Mouse (Mus musculus) embryonic facial prominence, embryonic 12.5 days (tissue): ENCODE data around the gene Prkar1b. TPM values are rescaled to one million over a fixed set of nuclear protein-coding genes. Genes with fewer than 3 reads are reported as not detected.
A peak's percentile ranks its signal among the peaks of the same experiment; 100 is the strongest.

Experiments
- ATAC-seq: fragments of 200-750 bp; cut with Nextera tagmentation; 2 replicates; pipeline ENCODE4 v1.8.0; 2017; ENCODE audit not compliant: insufficient number of reproducible peaks, insufficient read depth, low FRiP score, low TSS enrichment
- H3K27ac ChIP-seq: fragments of 300-500 bp; sonication (generic); 2 replicates; pipeline ENCODE4 v1.5.1; 2016; ENCODE audit warnings: mild to moderate bottlenecking
- H3K27me3 ChIP-seq: fragments of 300-500 bp; sonication (generic); 2 replicates; pipeline ENCODE4 v1.6.1; 2016; ENCODE audit warnings: mild to moderate bottlenecking, moderate library complexity
- H3K36me3 ChIP-seq: fragments of 300-500 bp; sonication (generic); 2 replicates; pipeline ENCODE4 v1.6.1; 2016; ENCODE audit warnings: mild to moderate bottlenecking
- H3K4me1 ChIP-seq: fragments of 300-500 bp; sonication (generic); 2 replicates; pipeline ENCODE4 v1.6.1; 2016
- H3K4me2 ChIP-seq: fragments of 300-500 bp; sonication (generic); replicated peaks from 2 replicates; pipeline ENCODE4 v1.6.1; 2016; ENCODE audit warnings: mild to moderate bottlenecking, moderate library complexity
- H3K4me3 ChIP-seq: fragments of 300-500 bp; sonication (generic); 2 replicates; pipeline ENCODE4 v1.5.1; 2016; ENCODE audit warnings: mild to moderate bottlenecking
- H3K9ac ChIP-seq: fragments of 300-500 bp; sonication (generic); 2 replicates; pipeline ENCODE4 v1.6.1; 2016; ENCODE audit warnings: mild to moderate bottlenecking, moderate library complexity
- H3K9me3 ChIP-seq: fragments of 300-500 bp; sonication (generic); 2 replicates; pipeline ENCODE4 v1.6.1; 2016; ENCODE audit warnings: mild to moderate bottlenecking, moderate library complexity
- WGBS: fragments of 180-500 bp; shearing (Covaris S2); methylation state at CpG from one replicate; pipeline ENCODE4 v1.1.7; 2016; 5-methylcytosine and 5-hydroxymethylcytosine counted together
- polyA plus RNA-seq: library from polyadenylated mRNA; unstranded; fragments of >200 nt; fragmentation: Nextera tagmentation; extraction: Ambion mirVana; gene quantifications from 2 replicates; pipeline ENCODE4 v1.2.1, GENCODE M21; 2016

The Prkar1b gene
- polyA plus RNA-seq, 1 experiment from 2014 or later = 26.2 TPM

DNA sequence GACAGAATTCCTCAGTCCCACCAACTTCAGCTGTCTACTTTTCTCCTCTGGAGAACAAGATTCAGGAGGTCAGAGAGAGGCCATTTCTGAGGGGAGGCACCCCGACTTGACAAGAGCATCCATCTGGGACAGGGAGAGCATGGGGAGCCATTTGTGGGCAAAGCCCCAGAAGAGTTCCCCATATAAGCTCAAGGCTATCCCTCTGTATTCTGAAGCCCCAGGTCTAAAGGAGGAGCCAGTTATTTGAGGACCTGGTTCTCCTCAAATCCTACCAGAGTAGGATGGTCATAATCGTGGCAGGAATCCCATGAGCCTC is 30.9 kb downstream of the Prkar1b start:
- Histone ChIP-seq H3K4me3 (no peak overlapping the region), H3K9ac (no peak overlapping the region), H3K4me2 (no peak overlapping the region), H3K9me3 (no peaks in the 10 kb centered on the region), H3K27ac (no peak overlapping the region), H3K36me3 (no peaks in the 10 kb centered on the region), H3K4me1 (no peaks in the 10 kb centered on the region; the same call in 1 of the 2 replicates), H3K27me3 (no peaks in the 10 kb centered on the region)
- no peak for ATAC-seq
- 75% methylated on average over 2 of the region's 2 CpGs for WGBS

DNA sequence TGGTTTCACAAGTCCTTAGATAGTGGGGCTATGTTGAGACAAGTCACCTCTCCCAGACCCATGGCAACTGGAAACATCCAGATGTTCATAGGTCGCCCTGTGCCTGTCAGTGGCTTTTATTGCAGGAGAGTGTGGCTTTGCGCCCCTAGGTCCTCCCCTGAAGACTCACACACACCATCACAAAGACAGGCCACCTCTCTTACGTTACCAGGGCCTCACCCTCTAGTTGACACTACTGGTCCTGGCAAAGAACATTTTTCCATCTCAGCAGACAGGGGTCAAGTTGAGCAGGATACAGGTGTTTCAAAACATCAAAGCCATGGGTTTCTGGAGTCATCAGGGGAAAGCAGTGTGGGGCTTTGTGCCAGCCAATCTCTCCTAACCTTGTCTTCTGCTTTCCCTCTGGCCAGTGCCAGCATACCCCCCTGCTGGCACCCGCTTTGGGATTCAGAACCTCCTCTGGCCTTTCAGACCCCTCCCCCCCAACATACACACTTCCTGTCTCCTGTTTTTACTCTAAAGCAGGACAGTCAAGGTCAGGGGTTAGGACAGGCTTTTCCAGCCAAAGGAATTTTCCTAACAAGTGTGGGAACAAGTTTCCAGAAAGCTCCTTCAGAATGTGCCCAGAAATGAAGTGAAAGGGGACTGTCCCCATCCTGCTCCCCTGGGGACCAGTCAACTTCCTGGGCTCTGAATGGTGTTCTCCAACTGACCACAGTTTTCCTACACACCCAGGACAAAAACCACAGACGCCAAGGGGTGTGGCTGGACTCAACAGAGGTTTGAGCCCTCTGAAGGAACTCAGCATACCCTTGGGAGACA is 31.5 kb downstream of the Prkar1b start:
- H3K4me3 ChIP-seq = no peak overlapping the region
- H3K9me3 ChIP-seq = no peaks in the 10 kb centered on the region
- no peak overlapping the region for H3K4me2 ChIP-seq
- H3K4me1 ChIP-seq = no peaks in the 10 kb centered on the region; the same call in 1 of the 2 replicates
- H3K9ac ChIP-seq = no peak overlapping the region
- 67% methylated on average over 5 of the region's 5 CpGs for WGBS
- H3K36me3 ChIP-seq = no peaks in the 10 kb centered on the region
- no peak for ATAC-seq
- H3K27ac ChIP-seq = no peak overlapping the region
- H3K27me3 ChIP-seq = no peaks in the 10 kb centered on the region

DNA sequence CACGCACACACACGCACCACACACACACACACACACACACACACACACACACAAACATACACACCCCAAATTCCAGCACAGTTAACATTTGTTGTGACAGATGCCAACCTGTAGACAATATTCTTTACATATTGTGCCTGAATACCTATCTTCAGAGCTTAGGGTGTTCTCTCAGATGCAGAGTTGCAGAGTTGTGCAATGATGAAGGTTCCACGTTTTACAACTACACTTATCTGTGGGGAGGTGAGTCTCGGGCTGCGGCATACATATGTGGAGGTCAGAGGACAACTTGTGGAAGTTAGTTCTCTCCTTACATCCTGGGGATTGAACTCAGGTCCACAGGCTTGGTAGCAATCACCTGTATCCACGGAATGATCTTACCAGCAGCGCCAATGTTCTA is 34.3 kb downstream of the Prkar1b start:
- Histone ChIP-seq H3K27me3 (no peaks in the 10 kb centered on the region), H3K9ac (no peak overlapping the region), H3K36me3 (no peaks in the 10 kb centered on the region), H3K4me1 (no peaks in the 10 kb centered on the region; the same call in 1 of the 2 replicates), H3K4me2 (no peak overlapping the region), H3K9me3 (no peaks in the 10 kb centered on the region), H3K4me3 (no peak overlapping the region), H3K27ac (no peak overlapping the region)
- WGBS = 89% methylated on average over 7 of the region's 7 CpGs
- ATAC-seq = no peak

DNA sequence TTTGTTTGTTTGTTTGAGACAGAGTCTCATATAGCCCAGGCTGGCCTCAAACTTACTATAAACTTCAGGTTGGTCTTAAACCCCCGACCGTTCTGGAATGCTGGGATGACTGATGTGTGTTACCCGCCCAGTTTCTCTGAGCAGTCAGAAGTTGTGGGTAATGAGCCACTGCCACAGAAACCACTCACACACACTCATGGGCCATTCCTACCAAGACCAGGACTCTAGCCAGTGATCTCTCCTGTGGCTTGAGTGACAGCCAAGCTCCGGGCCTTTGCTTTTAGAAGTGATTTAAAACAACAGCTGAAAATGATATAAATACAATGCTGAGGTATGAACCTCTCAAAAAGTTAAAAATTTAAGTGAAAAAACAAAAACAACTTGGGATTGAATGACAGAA is 34.9 kb downstream of the Prkar1b start:
- Histone ChIP-seq H3K27me3 (no peaks in the 10 kb centered on the region), H3K36me3 (no peaks in the 10 kb centered on the region), H3K9me3 (no peaks in the 10 kb centered on the region), H3K27ac (no peak overlapping the region), H3K4me1 (no peaks in the 10 kb centered on the region; the same call in 1 of the 2 replicates), H3K4me2 (no peak overlapping the region), H3K4me3 (no peak overlapping the region), H3K9ac (no peak overlapping the region)
- ATAC-seq = no peak
- 83% methylated on average over 4 of the region's 4 CpGs for WGBS

DNA sequence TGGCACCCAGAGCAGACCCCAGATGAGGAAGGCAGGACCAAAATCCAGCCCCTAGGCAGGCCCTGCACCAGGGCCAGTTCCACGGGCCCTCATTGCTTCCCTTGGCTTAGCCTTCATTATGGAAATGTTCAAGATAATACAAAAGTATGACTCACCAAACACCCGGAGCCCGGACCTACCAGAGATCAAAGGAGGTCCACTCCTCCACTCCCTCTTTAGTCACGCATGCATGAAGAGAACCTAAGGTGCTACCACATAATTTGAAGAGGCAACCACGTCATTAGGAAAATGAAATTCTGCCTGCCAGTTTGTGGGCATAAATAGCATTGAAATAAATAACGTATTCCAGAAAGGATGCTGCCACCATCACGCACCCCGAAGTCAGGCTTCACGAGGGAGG is 37.4 kb downstream of the Prkar1b start:
- no peak overlapping the region for H3K9ac ChIP-seq
- 75% methylated on average over 9 of the region's 9 CpGs for WGBS
- no peak overlapping the region for H3K4me2 ChIP-seq
- H3K27ac ChIP-seq = no peak overlapping the region
- no peaks in the 10 kb centered on the region for H3K27me3 ChIP-seq
- no peaks in the 10 kb centered on the region for H3K9me3 ChIP-seq
- no peak overlapping the region for H3K4me3 ChIP-seq
- H3K4me1 ChIP-seq = no peaks in the 10 kb centered on the region
- 0 out of 2 replicates have a peak, but pooled peaks have one; percentile 28 for ATAC-seq
- H3K36me3 ChIP-seq = no peaks in the 10 kb centered on the region

DNA sequence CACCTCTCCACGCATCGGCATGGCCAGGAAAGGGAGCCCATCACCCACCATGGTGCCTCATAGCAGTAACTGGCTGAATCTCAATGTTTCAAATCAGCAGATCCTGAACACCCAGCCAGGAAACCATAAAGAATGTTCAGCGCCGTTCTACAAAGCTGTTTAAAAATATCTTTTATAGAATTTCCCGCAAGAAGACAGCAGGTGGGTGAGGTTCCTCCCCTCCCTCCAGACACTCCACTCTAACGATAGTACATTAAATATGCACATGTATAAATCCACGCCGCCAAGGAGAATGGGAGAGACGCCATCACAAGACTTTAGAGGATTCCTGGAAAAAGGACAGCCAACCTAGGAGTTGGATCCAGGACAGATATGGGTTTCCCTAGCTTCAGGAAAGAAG is 37.8 kb downstream of the Prkar1b start:
- Histone ChIP-seq H3K27me3 (no peaks in the 10 kb centered on the region), H3K9ac (no peak overlapping the region), H3K27ac (no peak overlapping the region), H3K9me3 (no peaks in the 10 kb centered on the region), H3K36me3 (no peaks in the 10 kb centered on the region), H3K4me1 (no peaks in the 10 kb centered on the region), H3K4me2 (no peak overlapping the region), H3K4me3 (no peak overlapping the region)
- no peak for ATAC-seq
- WGBS = 86% methylated on average over 9 of the region's 9 CpGs

DNA sequence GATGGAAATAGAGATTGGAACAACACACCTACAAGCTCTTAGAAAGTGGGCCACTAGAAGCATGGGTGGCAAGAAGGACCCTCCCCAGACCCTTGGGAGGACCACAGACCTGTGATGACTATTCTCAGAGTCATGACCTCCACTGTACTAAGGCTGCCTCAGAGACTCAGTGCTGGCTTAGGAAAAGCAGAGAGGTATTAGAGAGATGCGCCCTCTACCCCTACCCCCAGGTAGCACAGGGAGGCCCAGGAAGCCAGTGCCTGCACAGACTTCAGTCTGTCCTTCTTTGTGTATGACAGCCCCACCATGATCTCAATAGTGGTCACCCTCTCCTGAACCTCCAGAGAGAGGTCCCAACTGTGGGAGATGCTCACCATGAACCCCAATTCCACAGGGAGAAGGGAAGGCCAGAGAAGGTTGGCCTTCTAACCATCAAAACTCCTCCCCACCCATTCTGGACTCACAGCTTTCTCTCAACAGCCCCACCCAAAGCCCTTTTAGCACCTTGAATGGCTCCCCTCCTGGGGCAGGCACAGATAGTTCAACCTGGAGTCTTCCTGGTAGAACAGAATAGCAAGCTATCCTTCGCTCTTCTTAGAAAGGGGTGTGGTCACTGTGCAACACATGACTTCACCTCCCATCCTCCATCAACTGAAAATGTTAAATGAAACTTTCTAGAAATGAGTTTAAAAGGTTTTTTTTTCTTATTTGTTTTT is 39.5 kb downstream of the Prkar1b start:
- Histone ChIP-seq H3K27ac (no peak overlapping the region), H3K9ac (no peak overlapping the region), H3K4me2 (no peak overlapping the region), H3K4me1 (no peaks in the 10 kb centered on the region), H3K4me3 (no peak overlapping the region), H3K27me3 (no peaks in the 10 kb centered on the region), H3K36me3 (no peaks in the 10 kb centered on the region), H3K9me3 (no peaks in the 10 kb centered on the region)
- no peak for ATAC-seq
- WGBS = 82% methylated on average over 2 of the region's 2 CpGs

DNA sequence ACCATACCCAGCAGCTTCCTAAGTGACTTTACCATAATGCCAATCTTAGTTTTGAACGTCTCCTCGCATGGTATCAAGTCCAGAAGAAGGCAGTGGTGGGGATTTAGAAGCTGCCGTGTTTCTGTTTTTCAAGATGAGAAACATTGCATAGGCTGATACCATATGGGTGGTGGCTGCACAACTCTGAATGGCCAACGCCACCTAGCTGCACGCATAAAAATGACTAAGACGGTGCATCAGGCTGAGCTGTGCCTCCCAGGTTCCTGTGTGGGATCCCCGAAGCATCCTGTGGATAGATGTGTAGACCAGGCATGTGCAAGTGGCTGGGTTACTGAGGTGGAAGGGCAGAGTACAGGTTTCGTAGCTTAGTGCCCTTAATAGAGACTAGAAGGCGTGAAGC is 42.0 kb downstream of the Prkar1b start:
- Histone ChIP-seq H3K27ac (no peak overlapping the region), H3K9ac (no peak overlapping the region), H3K4me1 (no peaks in the 10 kb centered on the region), H3K9me3 (no peaks in the 10 kb centered on the region), H3K4me2 (no peak overlapping the region), H3K27me3 (no peaks in the 10 kb centered on the region), H3K36me3 (no peaks in the 10 kb centered on the region), H3K4me3 (no peak overlapping the region)
- 74% methylated on average over 9 of the region's 9 CpGs for WGBS
- no peak for ATAC-seq

DNA sequence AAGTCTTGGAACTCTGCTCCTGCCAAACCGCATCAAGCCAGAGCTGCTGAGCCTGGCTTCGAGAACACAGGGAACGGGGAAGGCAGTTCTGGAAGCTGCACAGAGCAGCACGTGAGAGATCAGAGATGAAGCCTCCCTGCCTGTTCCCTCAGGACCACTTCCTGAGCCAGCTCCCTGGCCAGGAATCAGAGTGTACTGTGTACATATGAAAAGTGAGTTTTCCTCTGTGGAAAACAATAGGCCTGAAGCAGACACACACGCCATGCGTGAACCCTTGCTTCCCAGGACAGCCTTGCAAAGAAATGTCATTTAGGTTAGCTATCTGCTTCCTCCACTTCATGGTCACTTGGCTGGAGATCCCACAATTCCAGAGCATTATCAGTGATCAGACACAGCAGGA is 48.0 kb downstream of the Prkar1b start:
- whole genome bisulfite sequencing = 70% methylated on average over 6 of the region's 6 CpGs
- ATAC-seq = no peak
- H3K4me3 ChIP-seq = no peak overlapping the region
- no peaks in the 10 kb centered on the region for H3K9me3 ChIP-seq
- no peak overlapping the region for H3K4me2 ChIP-seq
- no peaks in the 10 kb centered on the region for H3K36me3 ChIP-seq
- H3K27ac ChIP-seq = no peak overlapping the region
- H3K4me1 ChIP-seq = no peaks in the 10 kb centered on the region
- H3K9ac ChIP-seq = no peak overlapping the region
- no peaks in the 10 kb centered on the region for H3K27me3 ChIP-seq

DNA sequence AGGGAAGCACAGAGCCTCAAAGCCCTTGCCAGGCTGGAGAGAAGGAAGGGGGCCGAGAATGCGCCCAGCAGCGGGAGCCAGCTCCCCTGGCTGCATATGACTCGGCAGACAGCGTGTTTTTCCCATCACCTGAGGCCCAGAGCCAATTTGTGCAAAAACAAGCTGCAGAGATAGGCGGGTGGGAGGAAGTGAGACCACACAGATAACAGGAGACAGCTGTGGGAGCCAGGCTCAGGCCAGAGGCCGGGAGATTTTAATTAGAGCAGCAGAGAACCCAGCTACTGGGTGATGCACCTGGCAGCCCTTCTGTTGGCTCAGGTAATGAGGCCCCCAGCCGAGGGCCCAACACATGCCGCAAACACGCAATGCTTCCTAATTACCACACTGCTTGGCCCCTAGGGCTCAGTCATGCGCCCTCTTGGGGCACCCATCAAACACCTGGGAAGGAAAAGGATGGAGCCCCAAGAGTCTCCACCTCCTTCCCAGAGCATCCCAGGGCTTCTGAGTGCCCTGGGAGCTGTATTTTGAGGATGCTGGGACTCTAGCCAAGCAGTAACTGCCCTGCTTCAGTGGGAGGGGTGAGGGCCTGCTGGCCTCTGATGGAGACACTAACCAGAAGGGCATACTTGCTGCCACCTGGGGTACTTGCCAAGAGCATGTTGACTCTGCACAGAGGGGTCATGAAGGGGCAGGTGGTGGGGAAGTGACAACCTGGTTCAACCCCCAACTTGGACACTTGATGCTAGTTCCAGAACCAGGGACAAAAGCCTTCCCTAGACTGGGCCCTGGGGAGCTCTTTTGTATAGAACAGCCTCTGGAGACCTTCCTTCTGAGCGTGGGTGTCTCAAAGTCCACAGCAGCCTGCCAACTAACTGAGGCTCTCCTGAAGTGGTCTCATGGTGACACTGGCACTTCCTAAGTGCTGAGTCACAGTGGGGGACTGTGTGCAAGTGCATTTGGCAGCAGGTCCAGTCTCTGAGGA is 50.5 kb downstream of the Prkar1b start:
- Histone ChIP-seq H3K27me3 (no peaks in the 10 kb centered on the region), H3K4me3 (no peak overlapping the region), H3K9ac (no peak overlapping the region), H3K36me3 (no peaks in the 10 kb centered on the region), H3K4me2 (no peak overlapping the region), H3K4me1 (peaks cover 6% of the 10 kb centered on the region; the same call in 1 of the 2 replicates), H3K27ac (no peak overlapping the region), H3K9me3 (no peaks in the 10 kb centered on the region)
- ATAC-seq = no peak
- 32% methylated on average over 12 of the region's 12 CpGs for WGBS

DNA sequence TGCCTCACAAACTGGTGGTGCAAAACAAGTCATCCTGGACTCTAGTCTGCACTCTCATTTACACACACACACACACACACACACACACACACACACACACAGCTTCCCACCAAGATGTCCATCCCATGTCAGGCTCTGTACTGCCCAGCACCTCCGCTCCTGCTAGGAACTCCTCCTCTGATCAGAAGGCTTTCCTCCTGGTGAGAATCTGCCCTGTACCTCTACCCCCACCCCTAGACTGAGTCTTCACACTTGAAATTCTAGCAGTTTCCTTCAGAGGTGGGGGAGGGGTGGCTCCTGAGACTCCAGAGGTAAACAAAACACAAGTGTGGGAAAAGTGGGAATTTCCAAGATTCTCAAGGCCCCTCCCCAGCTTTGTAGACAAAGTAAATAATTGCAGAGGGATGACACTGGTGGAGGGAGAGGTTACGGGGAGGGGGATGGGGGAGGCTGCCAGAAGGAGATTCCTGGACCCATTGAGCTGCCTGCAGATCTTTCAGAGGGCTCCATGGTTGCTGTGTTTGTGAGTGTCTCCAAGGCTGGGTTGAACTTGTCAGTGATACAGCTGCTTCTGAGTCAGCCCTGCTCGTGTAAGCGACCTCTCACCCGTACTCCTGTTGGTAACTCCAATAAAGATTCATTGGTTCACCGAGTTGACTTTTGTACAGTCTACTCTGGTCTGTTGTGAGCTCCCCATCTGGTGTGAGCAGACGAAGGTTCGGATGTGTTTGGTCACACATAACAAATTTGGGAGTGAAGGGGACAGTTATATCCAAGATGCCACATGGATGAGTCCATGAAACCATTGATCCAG is 54.3 kb downstream of the Prkar1b start:
- 80% methylated on average over 8 of the region's 8 CpGs for WGBS
- Histone ChIP-seq H3K27me3 (no peaks in the 10 kb centered on the region), H3K9me3 (no peaks in the 10 kb centered on the region), H3K4me1 (peaks cover 6% of the 10 kb centered on the region; the same call in 1 of the 2 replicates), H3K9ac (no peak overlapping the region), H3K27ac (no peak overlapping the region), H3K4me3 (no peak overlapping the region), H3K4me2 (no peak overlapping the region), H3K36me3 (no peaks in the 10 kb centered on the region)
- no peak for ATAC-seq
